Mouse (Mus musculus): ENCODE results near the gene Caly.
A peak's percentile ranks its signal among the peaks of the same experiment; 100 is the strongest.

Gene Caly

GRCm38 (mm10) chr7:140036281-140037170 lies 45.8 kb downstream of the Caly start, which contains the start of the genes Zfp511 and Tubgcp2:
Zfp511 (plus strand) TSS chr7:140036391.
Tubgcp2 (minus strand) TSS chr7:140036669.
- DNase-seq, result peak; percentile 95 to 98

- DNase-seq, result no peak
Observed at GRCm38 (mm10) chr7:140035456-140035855, 46.9 kb downstream of the Caly start.

- DNase-seq, result no peak
Observed at GRCm38 (mm10) chr7:140033386-140033785, 49.0 kb downstream of the Caly start.

GRCm38 (mm10) chr7:140032366-140032765 lies 50.0 kb downstream of the Caly start:
- no peak for DNase-seq

GRCm38 (mm10) chr7:140031771-140032170 lies 50.6 kb downstream of the Caly start:
- DNase-seq, result no peak

All from cerebellum, adult 18-20 months (tissue).